Mouse (Mus musculus): ENCODE results near the gene Prkar2b. TPM values are rescaled to one million over a fixed set of nuclear protein-coding genes. Genes with fewer than 3 reads are reported as not detected.

The Prkar2b gene
- total and polyA plus RNA-seq, 3 experiments = 2.5 to 6.1 (median 2.9) TPM

GRCm38 (mm10) chr12:31949193-31949741, 111.8 kb downstream of the Prkar2b start:
- H3K79me2 ChIP-seq (replicated peaks; ENCODE audit: control insufficient read depth, extremely low read depth, insufficient read depth, poor library complexity, severe bottlenecking) = peaks cover 39% of the 10 kb centered on the region
- H3K4me2 ChIP-seq (ENCODE audit: insufficient read depth, low read depth, poor library complexity, severe bottlenecking) = no peak overlapping the region
- no peaks in the 10 kb centered on the region for H3K27me3 ChIP-seq (replicated peaks)
- no peak for TF ChIP-seq ZKSCAN1 (IDR thresholded peaks at IDR 0.05; ENCODE audit: borderline replicate concordance, low read depth, low read length)
- no peak for TF ChIP-seq MYC (IDR thresholded peaks at IDR 0.05; ENCODE audit: low read depth, low read length)
- TF ChIP-seq SIN3A (IDR thresholded peaks at IDR 0.05; ENCODE audit: low read length) = peak; percentile 62; the same call in 1 of the 2 replicates
- no peak for TF ChIP-seq MAFK (IDR thresholded peaks at IDR 0.05; ENCODE audit: insufficient replicate concordance, low read length)
- no peak for TF ChIP-seq ZC3H11A (IDR thresholded peaks at IDR 0.05; ENCODE audit: low read depth, low read length)
- 0 out of 2 replicates have a peak, but pooled peaks have one; percentile 34 for TF ChIP-seq RCOR1 (conservative IDR thresholded peaks at IDR 0.05; ENCODE audit: low read depth, low read length)
- TF ChIP-seq HCFC1 (IDR thresholded peaks at IDR 0.05; ENCODE audit: low read depth, low read length) = peak; percentile 70
- TF ChIP-seq GABPA (IDR thresholded peaks at IDR 0.05; ENCODE audit: insufficient replicate concordance, low read depth, low read length) = no peak
- TF ChIP-seq NRF1 (IDR thresholded peaks at IDR 0.05; ENCODE audit: low read depth, low read length) = peak; percentile 89
- TF ChIP-seq POLR2AphosphoS2 (IDR thresholded peaks at IDR 0.05; ENCODE audit: low read depth, low read length) = no peak
- peak; percentile 65; the same call in 1 of the 2 replicates for TF ChIP-seq MAX (IDR thresholded peaks at IDR 0.05; ENCODE audit: low read length)
- TF ChIP-seq ZMIZ1 (IDR thresholded peaks at IDR 0.05; ENCODE audit: low read depth, low read length) = no peak
- peak; percentile 84 for TF ChIP-seq UBTF (IDR thresholded peaks at IDR 0.05; ENCODE audit: low read depth, low read length)
- TF ChIP-seq PAX5 (IDR thresholded peaks at IDR 0.05; ENCODE audit: low read length) = no peak
- peak in 1 of 2 experiments; percentile 28; a peak in 2 of 4 replicates for TF ChIP-seq CTCF (conservative IDR thresholded peaks at IDR 0.05 in 1 of 2, IDR thresholded peaks at IDR 0.05 in 1 of 2; ENCODE audit: low read depth in 2 of 2, low read length in 2 of 2)
- TF ChIP-seq JUND (conservative IDR thresholded peaks at IDR 0.05; ENCODE audit: low read depth, low read length) = no peak
- TF ChIP-seq TCF12 (IDR thresholded peaks at IDR 0.05; ENCODE audit: low read depth, low read length) = peak; percentile 61; the same call in 1 of the 2 replicates
- TF ChIP-seq BHLHE40 (IDR thresholded peaks at IDR 0.05; ENCODE audit: low read depth, low read length) = peak; percentile 84
- TF ChIP-seq E2F4 (IDR thresholded peaks at IDR 0.05; ENCODE audit: insufficient replicate concordance, low read depth, low read length) = no peak
- peak; percentile 90 for TF ChIP-seq CHD2 (IDR thresholded peaks at IDR 0.05; ENCODE audit: low read length)
- TF ChIP-seq MAZ (IDR thresholded peaks at IDR 0.05; ENCODE audit: low read depth, low read length) = peak; percentile 81; the same call in 1 of the 2 replicates
- TF ChIP-seq POLR2A (IDR thresholded peaks at IDR 0.05; ENCODE audit: low read depth, low read length) = peak; percentile 60; the same call in 1 of the 2 replicates
- TF ChIP-seq KAT2A (IDR thresholded peaks at IDR 0.05; ENCODE audit: insufficient replicate concordance, low read length) = 0 out of 2 replicates have a peak, but pooled peaks have one; percentile 21
- peak; percentile 61; the same call in 1 of the 2 replicates for TF ChIP-seq IRF4 (IDR thresholded peaks at IDR 0.05; ENCODE audit: low read depth, low read length)
- no peak for TF ChIP-seq SMC3 (IDR thresholded peaks at IDR 0.05; ENCODE audit: low read depth, low read length)
- TF ChIP-seq NELFE (IDR thresholded peaks at IDR 0.05; ENCODE audit: low read depth, low read length) = peak; percentile 45; the same call in 1 of the 2 replicates
- peak; percentile 63 for TF ChIP-seq ETS1 (conservative IDR thresholded peaks at IDR 0.05; ENCODE audit: low read depth, low read length)
- TF ChIP-seq USF1 (IDR thresholded peaks at IDR 0.05; ENCODE audit: low read depth, low read length) = peak; percentile 92
- peak; percentile 57; the same call in 1 of the 2 replicates for TF ChIP-seq MXI1 (IDR thresholded peaks at IDR 0.05; ENCODE audit: low read depth, low read length)
- TF ChIP-seq ELF1 (IDR thresholded peaks at IDR 0.05; ENCODE audit: low read depth, low read length) = peak; percentile 47; the same call in 1 of the 2 replicates
- TF ChIP-seq USF2 (conservative IDR thresholded peaks at IDR 0.05; ENCODE audit: low read depth, low read length) = peak; percentile 70; the same call in 1 of the 2 replicates
- H3K9ac ChIP-seq (ENCODE audit: insufficient read depth, low read depth) = peak overlapping the region; percentile 99
- H3K36me3 ChIP-seq (replicated peaks in 1 of 2; ENCODE audit: control insufficient read depth in 1 of 2, insufficient read depth in 1 of 2, low read length in 1 of 2) = peaks cover 0 to 8% of the 10 kb centered on the region in 2 experiments
- peak; percentile 90 for DNase-seq (ENCODE audit: extremely low read depth)
- H3K4me1 ChIP-seq (ENCODE audit: control insufficient read depth in 1 of 2, insufficient read depth in 2 of 2) = peaks cover 2 to 26% of the 10 kb centered on the region in 2 experiments
- in situ Hi-C loops (cut with MboI; ENCODE audit: low pct_ligation_motif_present, low pct_unique_long_range_greater_than_20kb, low sequenced_read_pairs) = loop anchor here (25.0 kb wide), 1 partner anchor 437 kb away; no protein-coding TSS in a partner anchor
- no peaks in the 10 kb centered on the region for H3K9me3 ChIP-seq (replicated peaks; ENCODE audit: low read length)
- peak overlapping the region; percentile 66 to 88 (median 83) for H3K4me3 ChIP-seq (replicated peaks in 1 of 3; ENCODE audit: low read depth in 2 of 3, low read length in 2 of 3, poor library complexity in 1 of 3)
- H3K27ac ChIP-seq (ENCODE audit: insufficient read depth, low read depth) = peak overlapping the region; percentile 92; the same call in 1 of the 2 replicates
- dilution Hi-C loops (cut with MboI; ENCODE audit: extremely low pct_ligation_motif_present, extremely low pct_unique_long_range_greater_than_20kb, low sequenced_read_pairs) = no loop called here
